Mouse (Mus musculus): ENCODE data around the gene Rab1a. TPM values are rescaled to one million over a fixed set of nuclear protein-coding genes. Genes with fewer than 3 reads are reported as not detected.
"Not testable (repeated sequence)": the region's sequence is repeated elsewhere in the genome, so short reads cannot be mapped to it uniquely, and the experiment has no call there.

The Rab1a gene
- polyA plus RNA-seq, 3 experiments from 2014 or later = 84.7 to 147 (median 85.4) TPM

GRCm38 (mm10) chr11:20221671-20222070, 20.4 kb downstream of the Rab1a start:
- not testable (repeated sequence) for ATAC-seq

GRCm38 (mm10) chr11:20224196-20224595, 23.0 kb downstream of the Rab1a start:
- no peak for ATAC-seq

GRCm38 (mm10) chr11:20225938-20226337, 24.7 kb downstream of the Rab1a start:
- no peak for ATAC-seq

DNA sequence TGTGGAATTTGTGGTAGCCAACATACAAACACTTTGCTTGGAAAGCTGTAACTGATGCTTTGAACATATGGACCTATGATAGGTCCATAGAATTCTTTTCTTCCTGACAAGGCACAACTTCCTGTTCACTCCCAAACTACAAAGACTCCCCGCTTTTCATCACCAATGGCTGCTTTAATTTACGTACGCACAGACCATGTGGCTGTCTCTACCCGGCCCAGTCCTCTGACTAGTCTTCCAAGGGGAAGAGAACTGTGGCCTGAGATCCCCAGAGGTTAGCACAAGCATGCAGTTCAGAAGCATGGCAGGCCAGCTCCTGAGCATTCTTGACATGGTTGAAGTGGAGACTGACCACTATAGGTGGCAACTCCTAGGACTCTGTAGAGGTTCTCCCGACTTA, 27.4 kb downstream of the Rab1a start:
- no peak for ATAC-seq

- no peak for ATAC-seq
These were observed 28.1 kb downstream of the Rab1a start for GRCm38 (mm10) chr11:20229311-20229710.

DNA sequence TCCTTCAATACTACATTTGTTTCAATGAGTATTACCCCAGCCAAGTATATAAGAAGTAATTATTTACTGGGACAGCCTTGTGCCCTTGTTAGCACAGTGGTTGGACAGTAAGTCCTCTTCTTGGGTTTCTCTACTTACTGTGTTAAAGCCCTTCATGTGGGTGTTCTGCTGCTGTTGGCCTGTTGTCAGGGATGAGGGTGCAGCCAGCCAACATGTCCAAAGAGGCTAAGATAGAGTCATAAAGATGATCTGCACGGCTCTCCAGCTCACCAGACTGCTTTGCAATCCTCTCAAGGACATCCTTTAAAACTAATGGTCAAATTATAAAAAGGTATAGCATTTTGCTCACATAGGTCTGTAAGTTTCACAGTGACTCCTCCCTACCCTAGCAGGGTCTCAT, 29.1 kb downstream of the Rab1a start:
- no peak for ATAC-seq

DNA sequence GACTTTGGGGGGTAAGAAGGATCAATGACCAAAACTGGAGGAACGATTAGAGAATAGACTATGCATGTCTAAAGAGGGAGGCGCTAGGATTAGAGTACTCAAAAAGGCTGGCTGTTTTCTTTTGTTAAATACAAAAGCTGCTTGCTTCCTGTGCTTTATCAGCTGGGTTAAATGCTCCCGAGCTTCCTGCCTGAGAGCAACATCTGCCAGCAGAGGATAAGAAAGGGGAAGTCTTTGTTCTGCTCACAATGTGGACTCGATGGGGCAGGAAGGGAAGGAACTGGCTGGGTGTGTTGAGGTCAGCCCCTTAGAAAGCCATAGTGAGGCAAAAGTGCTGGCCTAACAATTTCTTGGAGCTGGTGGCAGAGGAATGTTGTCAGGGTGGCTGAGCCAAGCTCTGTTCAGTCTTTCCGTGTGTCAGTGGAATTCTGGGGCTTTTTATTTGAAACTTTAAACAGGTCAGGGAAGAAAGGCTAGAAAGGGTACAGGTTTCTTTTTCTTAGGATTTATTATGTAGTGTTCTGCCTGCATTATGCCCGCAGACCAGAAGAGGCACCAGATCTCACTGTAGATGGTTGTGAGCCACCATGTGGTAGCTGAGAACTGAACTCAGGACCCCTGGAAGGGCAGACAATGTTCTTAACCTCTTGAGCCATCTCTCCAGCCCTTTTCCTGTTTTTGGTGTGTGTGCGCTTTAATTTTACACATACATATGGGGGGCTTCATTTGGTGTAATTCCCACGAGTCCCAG, 30.1 kb downstream of the Rab1a start:
- ATAC-seq = no peak

DNA sequence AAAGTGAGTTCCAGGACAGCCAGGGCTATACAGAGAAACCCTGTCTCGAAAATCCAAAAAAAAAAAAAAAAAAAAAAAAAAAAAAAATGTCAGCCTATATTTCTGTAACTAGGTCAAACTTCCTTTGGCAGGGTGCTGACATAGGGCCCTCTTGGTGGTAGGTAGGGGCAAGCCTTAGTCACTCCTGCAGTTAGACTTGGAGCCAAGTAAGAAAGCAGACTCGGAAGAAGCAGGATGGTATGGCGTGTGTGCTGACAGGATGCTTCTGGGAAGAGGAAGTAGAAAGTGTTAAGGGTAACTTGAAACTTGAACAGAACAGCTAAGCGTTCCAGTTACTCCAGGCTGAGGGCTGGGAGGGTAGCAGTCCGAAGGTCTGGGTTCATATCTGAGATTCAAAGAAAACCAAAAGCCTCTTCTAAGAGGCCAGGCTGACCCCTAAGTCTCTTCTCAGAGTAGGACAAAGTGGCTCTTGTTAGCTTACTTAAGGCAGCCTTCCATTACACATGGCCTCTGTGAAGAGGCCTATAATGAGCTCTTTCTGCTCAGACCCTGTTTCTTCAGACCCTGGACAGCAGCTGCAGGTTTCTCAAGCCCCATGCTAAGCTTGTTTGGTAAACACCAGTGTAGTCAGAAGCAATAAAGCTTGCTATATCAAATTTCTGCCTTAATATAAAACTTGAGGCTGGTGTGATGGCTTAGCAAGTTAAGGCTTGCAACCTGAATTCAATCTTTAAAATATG, 31.0 kb downstream of the Rab1a start:
- no peak for ATAC-seq

- ATAC-seq = no peak
These were observed 33.0 kb downstream of the Rab1a start for GRCm38 (mm10) chr11:20234233-20234632.

DNA sequence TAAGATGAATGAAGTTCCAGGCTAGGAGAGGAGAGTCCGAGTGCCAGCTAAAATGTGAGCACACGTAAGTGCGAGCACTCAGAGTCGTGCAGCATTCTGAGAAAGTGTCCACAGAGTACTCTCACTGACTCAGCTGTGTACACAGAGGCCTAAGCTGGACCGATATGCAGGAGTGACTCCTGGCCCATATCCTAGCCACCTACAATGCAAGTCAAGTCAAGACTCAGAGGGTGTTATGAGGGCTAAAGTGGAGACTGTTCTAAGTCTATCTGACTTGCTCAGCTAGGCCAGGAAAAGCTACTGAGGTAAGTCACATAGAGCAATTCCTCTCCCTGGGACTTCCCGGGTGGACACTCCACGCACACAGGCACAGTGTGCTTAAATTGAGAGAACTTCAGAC, 35.8 kb downstream of the Rab1a start:
- no peak for ATAC-seq

DNA sequence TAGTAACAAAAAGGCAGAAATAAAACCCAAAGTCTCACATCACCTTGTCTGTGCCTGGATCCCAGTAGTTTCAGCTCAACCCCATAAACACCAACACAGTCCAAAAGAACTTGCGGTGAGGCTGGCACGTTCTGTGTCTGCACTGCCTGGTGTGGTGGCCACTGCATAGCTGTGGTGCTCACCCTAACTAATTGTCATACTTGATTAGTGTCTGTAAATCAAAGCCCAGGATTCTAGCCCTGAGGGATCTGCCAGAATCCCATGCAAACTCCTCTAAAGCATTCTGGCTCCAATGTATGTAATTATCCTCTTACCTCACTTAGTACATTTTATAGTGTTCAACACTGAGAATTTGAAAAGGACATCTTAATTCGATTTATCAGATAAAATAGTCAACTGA, 36.7 kb downstream of the Rab1a start:
- ATAC-seq = no peak

DNA sequence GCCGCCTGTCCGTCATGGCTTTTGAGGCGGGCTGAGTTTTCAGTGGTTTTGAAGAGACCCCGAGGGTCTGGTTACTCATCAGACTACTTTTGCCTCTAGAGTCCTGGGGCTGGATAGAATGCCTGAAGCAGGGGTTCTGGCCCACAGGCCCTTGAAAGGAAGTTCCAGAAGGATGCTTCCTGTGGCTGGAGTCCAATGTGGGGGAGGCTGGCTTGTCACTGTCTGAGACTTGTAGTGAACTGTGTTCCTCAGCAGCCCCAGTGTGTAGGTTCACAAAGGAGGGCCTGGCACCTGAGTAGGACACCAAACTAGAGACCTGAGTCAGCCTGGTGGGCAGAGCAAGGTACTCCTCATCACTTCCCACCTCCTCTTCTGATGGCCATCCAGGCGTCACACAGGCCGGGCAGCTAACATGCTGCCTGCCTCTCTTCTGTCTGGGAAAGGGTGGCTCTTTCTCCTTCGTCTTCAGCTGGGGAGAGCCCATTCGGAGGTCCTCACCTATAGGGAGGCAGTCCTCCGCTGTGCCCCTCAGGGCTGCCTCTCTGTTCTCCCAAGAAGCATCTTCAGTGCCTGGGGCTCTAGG, 38.1 kb downstream of the Rab1a start:
- no peak for ATAC-seq

GRCm38 (mm10) chr11:20240331-20240730, 39.1 kb downstream of the Rab1a start:
- ATAC-seq = no peak

GRCm38 (mm10) chr11:20241311-20241710, 40.1 kb downstream of the Rab1a start:
- ATAC-seq = no peak

GRCm38 (mm10) chr11:20242366-20243056, 41.3 kb downstream of the Rab1a start:
- no peak for ATAC-seq

GRCm38 (mm10) chr11:20243214-20243913, 42.1 kb downstream of the Rab1a start:
- no peak for ATAC-seq

DNA sequence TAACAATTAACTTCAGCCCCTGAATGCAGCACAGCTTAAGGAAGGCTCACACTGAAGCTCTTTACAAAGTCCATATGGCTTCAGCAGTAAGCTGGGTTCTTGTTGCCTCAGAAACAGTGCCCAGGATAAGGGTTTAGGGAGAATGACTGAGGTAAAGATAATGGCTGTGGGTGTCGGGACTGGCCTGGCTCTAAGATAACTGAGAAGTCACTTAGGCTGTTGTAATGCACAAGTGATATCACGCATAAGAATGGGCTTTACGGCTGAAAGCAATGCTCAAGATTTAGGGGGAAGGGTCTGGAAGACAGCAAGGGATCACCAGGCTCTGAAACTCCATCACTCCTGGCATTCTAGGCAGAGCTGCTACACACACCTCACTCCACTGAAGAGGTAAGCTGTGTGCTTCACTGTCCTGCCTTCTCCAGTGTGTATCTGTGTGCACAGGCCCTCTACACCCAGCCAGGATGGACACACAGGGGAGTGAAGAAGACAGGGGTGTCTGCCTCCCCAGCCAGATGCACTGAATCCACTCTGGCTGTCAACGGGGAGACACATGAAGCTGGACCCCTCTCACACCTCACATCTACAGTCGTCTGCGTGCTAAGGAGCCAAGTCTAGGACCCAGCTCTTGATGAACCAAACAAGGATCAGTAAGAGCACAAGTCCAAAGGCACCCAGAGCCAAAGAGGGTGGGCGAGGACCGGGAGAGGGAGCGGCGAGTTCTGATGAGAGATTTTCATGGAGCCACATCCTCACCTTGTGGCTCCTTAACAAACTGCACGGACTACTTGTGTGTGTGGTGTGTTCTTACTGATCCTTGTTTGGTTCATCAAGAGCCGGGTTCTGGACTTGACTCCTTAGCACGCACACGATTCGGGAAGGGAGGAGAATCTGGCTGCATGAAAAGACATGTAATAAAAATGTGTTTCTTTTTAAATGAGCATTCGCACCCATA, 43.4 kb downstream of the Rab1a start:
- ATAC-seq = no peak

DNA sequence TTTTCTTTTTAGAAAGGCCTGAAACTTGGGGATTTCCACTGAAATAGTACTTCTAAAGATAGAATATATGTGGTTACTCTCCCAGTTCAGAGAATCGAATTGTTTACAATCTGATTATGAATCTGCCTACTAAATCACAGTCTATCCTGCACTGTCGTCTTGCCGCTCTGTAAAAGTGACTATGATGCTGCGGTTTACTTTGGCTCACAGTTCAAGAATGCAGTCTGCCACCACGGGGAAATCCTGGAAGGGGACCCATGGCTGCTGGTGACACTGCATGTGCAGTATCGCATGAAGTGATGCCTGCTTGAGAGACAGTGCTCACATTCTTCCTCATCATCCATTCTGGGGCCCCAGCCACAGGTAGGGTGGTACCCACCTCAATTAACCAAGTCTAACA, 44.1 kb downstream of the Rab1a start:
- ATAC-seq = no peak

- no peak for ATAC-seq
These were observed 45.4 kb downstream of the Rab1a start for GRCm38 (mm10) chr11:20246616-20247015.

- ATAC-seq = no peak
These were observed 46.1 kb downstream of the Rab1a start for GRCm38 (mm10) chr11:20247146-20247855.

DNA sequence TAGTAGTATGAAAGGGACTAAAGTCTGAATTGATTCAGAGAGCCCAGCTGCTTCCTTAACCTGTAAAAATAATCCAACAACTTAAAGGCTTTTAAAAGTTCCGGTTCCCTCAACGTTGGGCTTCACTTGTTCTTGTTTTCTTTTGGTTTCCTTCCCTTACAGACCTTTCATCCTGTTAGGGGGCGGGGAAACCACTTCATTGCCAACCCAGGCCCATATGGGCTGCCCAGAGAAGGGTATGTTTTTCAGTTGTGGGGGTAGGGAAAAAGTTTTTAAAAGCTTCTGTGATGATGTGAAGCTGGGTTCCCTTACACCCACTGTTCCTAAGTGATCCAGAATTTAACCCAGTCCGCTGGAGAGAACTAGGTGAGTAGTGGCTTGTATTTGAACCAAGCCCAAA, 47.0 kb downstream of the Rab1a start:
- peak; percentile 51 for ATAC-seq
